Mouse (Mus musculus): ENCODE data around the gene 2310009B15Rik.

2310009B15Rik gene

DNA sequence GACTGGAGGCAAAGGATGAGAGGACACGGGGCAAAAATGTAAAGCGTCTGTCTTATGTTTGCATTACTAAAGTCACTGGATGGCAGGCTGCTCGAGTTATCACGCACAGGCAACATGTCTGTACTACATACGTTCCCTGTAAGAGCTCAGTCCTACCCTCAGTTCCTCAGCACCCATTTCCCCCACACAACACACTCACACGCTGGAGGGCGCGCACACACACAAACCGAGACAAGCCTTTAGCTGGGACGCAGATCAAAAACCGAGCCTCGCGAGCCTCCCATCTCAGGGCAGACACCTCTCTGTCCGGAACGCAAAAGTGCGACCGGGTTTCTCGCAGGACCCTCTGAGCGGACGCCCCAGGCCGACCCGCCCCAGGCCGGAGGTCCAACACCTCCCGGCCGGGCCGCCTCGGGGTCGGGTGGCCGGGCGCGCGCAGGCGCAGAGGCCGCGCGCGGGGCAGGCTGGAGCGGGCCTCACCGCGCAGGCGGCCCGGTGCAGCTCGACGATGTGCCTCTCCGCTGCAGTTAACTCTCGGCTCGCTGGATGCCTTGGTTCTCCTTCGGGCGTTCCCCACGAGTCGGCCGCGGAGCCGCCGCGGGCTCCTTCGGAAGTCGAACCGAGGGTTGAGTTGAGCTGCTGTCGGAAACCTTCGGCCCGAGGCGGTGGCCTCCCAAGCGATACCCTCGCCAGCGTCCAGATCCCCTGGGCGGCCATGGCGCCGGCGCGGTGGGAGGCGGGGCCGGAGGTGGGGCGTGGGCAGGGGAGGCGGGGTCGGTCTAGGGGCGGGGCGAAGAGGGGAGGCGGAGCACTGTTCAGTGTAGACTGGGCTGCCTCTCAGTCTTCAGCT is at the start of gene 2310009B15Rik:
Gene 2310009B15Rik (minus strand): TSS at position 752 of the 850 bp plus-strand sequence.
- peak; percentile 77 to 83 for DNase-seq (ENCODE audit: low spot score in 2 of 2)

DNA sequence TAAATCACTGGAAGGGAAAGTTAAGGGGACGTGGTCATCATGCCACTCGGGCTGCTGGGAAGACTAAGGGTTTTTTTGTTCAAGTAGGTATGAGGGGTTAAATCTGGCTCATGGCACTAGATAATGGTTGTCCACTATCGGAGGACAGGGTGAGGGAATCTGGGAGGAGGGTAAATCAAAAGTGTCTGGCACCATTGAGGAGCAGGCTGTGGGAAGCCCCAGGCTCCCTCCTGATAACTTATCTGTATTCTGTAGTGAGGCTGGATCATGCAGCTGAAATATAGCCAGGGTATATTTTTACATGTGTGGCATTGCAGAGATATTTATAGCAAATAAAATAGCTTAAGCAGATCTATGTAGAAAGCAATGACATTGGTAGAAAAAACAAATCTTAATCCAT is 49.6 kb upstream of the 2310009B15Rik start:
- no peak for DNase-seq (ENCODE audit: low spot score in 2 of 2)

DNA sequence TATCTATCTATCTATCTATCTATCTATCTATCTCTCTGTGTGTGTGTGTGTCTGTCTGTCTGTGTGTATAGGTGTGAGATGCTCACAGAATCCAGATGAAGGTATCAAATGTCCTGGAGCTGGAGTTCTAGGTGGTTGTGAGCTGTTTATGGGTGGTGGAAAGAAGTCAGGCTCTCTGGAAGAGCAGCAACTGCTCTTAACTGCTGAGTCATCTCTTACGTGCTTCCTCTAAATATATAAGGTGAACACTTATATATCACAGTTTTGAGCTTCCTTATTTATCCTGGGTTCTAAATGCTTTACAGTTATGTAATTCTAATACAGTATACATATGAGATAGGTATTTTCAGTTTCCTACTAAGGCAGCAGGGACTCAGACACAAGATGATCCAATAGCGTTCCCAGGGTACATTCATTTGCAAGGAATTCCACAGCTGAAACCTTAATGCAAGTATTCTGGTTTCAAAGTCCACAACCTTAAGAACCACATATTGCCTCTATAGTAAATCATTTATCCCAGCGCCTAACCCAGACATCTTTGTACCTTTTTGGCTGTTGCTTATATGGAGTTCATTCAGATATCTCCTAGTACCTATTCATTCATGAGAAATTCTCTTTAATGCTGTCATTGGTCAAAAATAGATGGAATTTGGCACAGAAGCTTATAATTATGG is 48.6 kb upstream of the 2310009B15Rik start:
- DNase-seq (ENCODE audit: low spot score in 2 of 2), result no peak

DNA sequence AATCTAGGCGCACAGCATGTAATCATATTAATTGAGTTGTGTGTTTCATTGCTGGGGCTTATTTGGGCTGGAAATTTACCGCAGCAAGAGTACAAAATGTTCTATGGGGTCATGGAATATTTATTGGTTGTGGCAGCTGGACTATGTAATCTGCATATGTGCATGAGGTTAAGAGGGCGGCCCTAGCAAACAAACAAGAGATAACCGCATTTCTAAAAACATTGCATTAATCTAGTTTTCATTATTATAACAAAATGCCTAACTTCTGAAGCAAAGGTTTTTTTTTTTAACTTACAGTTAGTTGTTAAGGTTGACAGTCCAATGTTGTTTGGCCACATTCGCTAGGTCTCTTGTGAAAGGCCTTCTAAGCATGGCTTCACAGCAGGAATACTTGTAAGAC is 47.2 kb upstream of the 2310009B15Rik start:
- no peak for DNase-seq (ENCODE audit: low spot score in 2 of 2)

DNA sequence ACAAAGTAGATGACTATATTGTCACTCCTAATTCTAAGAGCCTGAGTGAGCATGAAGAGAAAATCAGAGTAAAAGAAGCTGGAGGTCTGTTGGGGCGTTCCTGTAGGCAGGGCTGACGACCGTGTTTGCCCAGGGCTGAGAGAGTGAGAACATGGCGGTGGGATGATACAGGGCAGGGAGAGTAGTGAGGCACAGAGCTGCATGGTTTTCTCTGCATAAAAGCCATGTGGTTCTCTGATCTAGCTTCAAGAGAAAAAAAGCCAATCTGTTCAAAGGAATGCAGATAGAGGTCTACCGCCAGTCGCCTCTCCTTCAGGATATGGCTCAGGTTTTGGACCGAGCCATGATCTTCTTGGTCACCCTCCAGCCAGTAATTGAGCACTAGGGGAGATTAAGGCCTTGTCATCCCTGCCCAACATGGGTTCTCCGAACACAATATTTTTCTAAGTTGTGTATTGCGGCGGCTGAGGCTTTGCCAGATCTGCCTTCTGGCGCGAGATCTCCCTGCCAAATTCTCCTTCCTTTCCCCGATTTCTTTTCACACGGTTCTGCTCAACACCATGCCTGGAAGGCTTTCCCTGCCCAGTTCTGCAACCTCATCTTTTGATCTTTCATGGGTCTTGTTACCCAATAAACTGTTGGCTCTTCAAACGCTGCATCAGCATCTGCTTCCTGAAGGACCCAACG is 44.9 kb upstream of the 2310009B15Rik start:
- no peak for DNase-seq (ENCODE audit: low spot score in 2 of 2)

DNA sequence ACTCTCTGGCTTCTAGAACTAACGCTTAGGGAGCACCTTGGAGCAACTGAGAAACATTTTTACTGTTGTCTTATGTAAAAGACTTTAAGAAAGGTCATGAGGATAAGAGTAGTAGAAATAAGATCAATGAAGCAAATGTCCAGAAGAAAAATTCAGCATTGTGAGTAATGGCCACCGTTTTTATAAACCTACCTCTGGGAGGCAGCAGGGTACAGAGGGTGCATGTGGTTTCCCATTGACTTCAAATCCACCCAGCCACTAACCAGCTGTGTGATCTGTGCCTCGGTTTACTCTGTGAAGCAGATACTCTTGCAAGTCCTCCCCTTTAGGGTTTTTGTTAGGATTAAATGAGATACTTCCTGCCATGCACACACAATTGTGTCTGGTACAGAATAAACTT is 39.4 kb upstream of the 2310009B15Rik start:
- DNase-seq (ENCODE audit: low spot score in 2 of 2), result no peak

DNA sequence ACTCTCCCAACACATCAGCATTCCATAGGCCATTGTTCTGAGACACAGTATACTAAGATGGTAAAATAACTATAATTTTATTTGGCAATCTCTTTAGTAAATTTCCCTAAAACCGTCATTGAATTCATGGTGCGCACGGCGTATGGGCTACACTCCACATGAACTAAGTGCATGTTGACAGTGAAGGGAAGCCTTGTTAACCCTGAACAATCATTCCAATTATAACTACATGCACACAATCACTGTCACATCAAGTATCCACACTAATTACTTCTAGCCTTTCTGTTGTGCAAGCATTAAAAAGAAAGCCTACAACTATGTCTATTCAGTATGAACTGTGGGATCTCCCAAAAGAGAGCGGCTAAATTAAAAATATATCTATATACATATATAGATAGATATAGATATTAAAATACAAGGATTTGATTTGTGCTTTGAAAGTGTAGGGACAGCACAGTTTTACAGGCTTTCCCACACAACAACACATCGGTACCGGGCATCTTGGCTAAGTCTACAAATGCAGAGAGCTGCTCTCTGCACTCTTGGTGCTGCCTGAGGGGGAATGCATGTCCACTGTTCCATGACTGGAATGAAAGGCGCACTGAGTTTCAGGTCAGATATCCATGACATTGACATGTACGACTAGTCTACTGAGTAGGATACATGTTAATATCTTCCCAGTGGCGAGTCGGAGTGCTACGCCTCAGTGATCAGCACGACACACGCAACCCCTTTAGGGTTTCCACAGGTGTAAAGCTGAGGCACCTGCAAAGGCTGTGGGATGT is 21.0 kb upstream of the 2310009B15Rik start:
- no peak for DNase-seq (ENCODE audit: low spot score in 2 of 2)

DNA sequence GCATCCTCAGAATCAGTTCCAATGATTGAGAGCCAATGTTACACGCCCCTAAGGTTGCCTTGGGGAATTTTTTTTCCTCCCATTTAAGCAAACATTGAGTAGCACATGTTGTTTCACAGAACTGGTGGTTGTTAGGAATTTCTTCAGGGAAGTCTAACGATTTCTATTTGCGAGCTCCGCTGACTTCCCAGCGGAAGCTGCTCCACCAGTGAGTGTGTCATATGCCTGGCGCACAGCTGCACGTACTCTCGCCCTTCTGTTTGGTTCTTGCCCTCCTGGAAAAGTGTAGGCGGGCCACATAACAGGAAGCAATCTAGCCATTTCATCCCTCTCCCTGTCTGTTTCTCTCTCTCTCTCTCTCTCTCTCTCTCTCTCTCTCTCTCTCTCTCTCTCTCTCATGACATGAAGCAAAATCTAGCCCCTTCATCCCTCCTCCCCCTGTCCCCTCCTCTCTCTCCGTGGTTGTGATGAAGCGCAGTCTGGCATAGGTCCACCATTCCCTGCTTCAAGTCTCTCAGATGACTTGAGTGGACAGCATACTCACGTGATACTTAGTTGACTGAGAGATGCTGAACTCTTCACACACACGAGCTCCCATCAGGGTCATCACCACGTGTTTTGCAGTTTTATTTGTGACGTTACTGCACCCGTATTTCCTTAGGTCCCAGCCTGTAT is 19.9 kb upstream of the 2310009B15Rik start:
- no peak for DNase-seq (ENCODE audit: low spot score in 2 of 2)

DNA sequence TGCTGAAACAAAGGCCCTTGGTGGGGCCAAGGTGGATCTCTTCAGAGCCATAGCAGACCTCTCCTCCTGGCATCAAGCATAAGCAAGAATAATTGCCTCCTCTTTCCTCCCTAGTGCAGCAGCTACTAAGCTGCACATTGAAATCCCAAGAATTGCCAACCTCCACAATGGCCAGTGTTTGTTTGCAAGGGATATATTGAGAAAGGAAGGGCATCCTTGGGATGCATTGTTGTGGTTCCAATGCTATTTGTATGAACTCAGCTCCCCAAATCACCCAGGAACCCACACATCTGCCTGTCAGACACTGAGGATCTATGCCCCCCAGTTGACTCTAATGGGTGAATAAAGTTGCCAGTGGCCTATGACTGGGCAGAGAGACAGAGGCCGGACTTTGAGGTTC is 5.8 kb downstream of the 2310009B15Rik start:
- no peak for DNase-seq (ENCODE audit: low spot score in 2 of 2)

DNA sequence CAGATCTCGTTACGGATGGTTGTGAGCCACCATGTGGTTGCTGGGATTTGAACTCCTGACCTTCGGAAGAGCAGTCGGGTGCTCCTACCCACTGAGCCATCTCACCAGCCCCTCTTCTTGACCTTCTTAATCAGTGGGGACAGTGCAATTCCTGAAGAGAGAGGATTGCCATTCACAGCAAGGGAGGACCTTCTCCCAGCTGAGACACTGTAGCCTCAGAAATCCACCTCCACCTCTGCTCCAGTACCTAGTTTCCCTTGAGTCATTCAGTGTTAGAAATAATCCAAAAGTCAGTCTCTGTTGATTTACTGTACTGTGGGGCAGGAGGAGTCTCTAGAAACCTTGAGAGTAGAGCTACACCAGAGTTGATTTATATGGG is 6.5 kb downstream of the 2310009B15Rik start:
- DNase-seq (ENCODE audit: low spot score in 2 of 2), result no peak

DNA sequence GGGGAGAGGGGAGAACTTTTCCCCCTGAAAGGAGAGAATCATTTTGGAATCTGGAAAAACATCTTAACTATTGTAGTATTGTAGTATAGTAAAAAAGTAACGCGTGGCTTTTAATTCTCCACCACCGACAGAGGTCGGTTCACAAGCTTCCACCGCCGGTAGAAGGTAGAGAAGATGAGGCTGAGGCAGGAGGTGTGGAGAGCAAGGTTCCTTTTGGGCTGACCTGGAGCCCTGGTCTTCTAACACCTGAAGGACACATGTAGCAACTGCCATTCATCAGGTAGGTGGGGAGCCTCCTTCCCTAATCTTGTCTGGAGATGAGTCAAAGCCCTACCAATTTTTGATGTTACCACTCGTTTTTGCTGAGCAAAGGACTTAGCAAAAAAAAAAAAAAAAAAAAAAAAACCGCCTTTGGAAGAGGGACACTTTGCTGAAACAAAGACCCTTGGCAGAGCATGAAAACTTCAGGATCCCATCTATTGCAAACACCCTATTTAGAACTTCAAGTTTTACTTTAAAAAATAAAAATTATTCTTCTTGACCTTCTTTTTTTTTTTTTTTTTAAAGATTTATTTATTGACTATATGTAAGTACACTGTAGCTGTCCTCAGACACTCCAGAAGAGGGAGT is 7.0 kb downstream of the 2310009B15Rik start:
- DNase-seq (ENCODE audit: low spot score in 2 of 2), result no peak

DNA sequence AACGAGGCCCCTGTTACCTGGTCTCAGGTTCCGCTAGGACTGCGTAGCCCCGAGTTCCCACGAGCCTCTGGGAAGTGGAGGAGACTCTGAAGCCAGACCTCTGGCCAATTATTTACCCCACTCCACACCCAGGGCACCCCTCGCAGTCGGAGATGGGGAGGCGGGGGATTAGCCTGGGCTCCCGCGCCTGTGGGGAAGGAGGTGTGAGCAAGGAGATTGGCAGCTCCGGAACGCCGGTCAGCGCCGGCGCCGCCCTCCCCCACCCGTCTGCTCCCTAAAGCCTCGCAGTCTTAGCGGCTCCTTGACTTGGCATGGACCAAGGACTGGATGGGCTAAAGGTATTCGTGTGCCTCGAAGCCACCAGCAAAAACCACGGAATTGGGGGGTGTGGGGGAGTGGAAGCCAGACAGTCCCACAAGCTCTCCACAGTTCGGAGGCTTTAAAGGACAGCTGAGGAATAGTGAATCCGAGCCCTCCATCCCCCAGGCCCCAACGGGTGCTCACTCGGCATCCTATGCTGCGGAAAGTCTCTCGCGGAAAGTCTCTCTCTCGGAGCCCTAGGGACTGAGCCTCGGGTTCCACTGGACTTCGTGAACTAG is 8.0 kb downstream of the 2310009B15Rik start, which contains the start of gene Lhx9:
Gene Lhx9 (minus strand): TSS at position 67 of the 599 bp plus-strand sequence.
- no peak for DNase-seq (ENCODE audit: low spot score in 2 of 2)

DNA sequence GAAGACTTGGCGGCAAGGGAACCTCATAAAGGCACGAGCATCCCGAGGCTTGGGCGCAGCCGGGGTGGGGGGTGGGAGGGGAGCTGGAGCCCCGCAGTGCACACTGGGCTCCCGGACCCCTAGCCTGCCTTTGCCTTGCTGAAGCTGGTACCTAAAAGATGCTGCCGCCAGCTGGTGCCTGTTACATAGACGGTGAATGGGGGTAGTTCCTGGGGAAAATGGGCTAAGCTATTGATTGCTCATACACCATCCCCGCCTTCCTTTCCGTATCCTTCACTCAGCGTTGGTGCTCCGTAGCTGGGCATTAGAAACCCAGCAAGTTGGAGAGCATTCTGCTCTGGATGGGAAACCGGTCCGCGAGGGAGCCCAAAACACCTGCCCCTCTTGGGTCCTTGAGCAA is 8.6 kb downstream of the 2310009B15Rik start:
- no peak for DNase-seq (ENCODE audit: low spot score in 2 of 2)

DNA sequence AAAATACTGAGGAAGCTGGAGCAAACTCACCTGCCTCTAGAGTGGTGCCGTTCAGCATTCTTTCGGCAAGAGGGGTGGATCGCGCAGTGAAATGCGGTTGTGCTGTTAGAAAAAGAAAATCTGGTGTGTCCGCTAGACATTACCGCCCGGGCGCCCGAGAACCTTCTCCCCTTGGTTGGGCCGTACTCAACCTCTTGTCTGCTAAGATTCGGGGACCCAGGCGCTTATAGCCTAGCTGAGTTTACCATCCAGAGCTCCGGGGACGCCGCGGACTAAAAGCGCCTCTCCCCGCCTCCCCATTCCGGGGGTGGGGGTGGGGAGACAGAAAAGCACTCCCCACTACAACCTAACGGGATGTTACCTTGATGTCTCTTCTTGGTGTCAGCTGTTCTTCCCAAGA is 9.5 kb downstream of the 2310009B15Rik start:
- DNase-seq (ENCODE audit: low spot score in 2 of 2), result no peak

DNA sequence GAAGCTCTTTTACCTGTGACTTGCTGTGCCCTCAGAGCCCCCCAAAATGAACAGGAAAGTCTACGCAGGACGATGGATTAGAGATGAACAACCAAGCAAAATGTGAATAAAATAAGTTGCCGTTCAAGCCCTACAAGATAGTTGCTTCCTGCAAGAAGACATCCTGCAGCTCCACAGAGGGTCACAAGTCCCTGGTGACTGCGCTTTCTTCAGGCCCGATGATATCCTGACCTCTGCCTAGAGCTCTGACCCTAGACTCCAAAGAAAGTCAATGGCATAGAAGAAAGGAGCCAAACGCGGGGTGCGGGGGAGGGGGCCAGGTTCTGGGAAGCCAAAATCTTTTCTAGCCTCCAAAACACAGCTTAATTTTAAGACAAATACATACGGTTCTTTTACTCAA is 10.1 kb downstream of the 2310009B15Rik start:
- no peak for DNase-seq (ENCODE audit: low spot score in 2 of 2)

DNA sequence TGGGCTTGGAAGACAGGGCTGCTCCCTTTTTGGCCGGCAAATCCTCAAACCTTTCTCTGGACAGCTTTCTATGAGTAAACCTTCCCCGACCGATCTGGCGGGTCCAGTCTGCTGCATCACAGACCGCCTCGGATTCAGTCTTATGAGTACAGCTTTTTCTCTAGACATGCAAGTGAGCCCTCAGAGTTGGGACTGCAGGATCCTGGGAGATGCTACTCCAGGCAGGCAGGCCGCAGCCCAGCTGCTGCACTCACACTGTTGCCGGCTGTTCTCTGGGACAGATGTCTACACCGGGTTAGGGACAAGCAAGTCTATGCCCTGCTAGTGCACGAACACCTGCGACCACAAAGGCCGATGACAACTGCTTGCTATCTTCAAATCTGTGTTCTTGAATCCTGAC is 10.5 kb downstream of the 2310009B15Rik start:
- no peak for DNase-seq (ENCODE audit: low spot score in 2 of 2)

DNA sequence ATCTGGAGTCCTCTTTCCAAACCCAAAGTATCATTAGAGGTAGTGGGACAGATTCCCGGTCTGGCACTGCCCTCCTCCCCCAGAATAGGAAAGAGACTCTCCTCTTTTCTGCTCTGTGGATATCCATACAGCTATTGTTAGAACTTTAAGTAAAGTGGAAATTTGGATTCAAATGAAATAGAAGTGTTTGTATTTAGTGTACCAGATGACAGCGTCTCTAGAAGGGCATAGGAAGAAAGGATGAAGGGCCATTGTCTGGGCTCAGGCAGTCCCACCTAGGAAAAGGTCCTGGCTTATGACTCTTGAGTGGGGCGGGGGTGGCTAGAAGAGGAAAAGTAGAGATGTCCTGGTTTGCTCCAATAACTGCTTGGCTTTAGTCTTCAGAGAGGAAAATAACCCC is 11.2 kb downstream of the 2310009B15Rik start:
- DNase-seq (ENCODE audit: low spot score in 2 of 2), result no peak

DNA sequence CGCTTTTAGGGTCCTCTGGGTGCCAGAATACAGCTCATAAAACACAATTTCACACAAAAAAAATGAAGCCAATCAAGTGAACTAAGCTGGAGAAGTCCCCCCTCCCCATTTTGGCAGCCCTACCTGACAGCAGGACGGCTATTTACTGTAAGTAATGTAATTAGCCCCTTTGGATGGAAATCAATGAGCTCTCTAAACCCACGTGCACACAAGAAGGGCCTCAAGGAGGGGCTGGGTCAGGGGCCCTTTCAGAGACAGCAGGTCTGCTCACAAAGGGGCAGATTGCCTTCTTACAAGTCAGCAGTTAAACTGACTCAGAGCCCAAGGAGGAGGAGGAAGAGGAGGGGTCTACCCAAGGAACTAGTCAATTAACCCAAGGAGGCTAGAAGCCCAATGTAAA is 12.5 kb downstream of the 2310009B15Rik start:
- DNase-seq (ENCODE audit: low spot score in 2 of 2), result no peak

DNA sequence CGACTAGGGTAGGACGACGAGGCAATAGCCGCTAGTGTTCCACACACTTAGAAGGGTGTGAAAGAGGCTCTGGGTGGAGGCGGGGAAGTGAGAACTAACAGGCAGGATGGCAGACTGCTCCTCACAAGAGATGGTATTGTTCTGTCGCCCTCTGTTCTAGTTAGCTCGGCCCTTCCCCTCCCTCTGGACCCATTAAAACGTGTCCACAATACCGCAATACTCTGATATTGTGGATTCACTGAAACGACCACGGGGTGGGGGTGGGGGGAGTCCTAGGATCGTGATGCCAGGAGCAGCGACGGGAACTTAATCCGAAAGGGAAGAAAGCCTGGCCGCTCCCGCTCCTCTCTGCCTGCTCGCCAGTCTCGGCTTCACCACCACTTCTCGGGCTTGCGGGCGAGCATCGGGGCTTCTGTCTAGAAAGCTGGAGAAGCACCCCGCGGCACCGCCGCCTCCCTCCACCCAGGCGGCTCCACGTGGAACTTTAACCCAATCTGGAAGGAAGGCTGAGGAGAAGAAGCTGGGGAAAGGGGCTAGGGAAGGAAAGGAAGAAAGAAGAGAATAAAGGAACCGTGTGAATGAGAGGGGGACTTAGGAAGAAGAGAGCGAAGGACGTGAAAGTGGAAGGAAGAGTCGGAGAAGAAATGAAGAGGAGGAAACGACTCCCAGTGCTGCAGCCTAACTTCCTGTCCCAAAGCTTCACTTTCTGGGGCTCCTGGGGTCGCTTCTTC is 13.1 kb downstream of the 2310009B15Rik start:
- peak; percentile 45 to 51 for DNase-seq (ENCODE audit: low spot score in 2 of 2)

DNA sequence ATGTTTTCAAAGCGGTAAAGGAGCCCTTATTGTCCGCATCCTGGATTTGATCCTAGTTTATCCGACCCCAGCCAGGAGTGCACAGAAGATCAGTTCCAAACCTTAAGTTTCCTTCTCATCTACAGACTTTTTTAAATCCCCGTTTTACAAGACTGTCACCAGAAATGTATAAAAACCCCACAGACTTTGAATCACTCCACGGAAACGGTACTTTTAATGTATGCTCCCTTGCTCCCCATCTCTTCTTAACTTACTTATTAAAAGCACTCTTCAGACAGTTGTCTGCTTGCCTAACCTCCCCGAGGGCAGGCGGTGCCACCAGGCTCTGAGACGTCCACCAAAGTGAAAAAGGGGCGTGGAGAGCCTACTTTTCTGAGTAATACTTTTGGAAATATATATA is 13.9 kb downstream of the 2310009B15Rik start:
- no peak for DNase-seq (ENCODE audit: low spot score in 2 of 2)
